Mouse (Mus musculus) brain, embryonic 18.5 days (tissue): ENCODE measurements around the gene Tmcc2.

Experiments used
- DNase-seq: peaks from one replicate; pipeline ENCODE4 v3.0.0-alpha.2; 2012; ENCODE audit warnings: low read depth, low spot score

The Tmcc2 gene

DNA sequence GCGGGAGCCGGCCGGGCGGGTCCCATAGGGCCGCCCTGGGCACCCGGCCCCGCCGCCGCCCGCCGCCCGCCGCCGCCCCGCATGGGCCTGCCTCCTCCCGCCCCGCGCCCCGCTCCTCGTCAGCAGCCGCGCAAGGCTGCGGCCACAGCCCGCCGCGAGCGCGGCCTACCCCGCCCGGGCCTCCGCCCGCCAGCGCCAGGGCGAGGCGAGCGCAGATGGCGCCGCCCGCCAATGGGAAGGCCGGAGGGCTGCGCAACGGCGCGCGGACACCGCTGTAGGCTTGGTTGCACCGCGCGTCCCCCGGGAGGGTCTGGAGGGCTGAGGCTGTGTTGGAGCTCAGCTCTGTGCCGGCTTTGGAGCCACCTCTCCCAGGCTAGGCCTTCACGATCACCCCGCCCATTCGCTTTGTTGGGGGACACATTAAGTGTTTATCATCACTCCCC, 520 bp upstream of the Tmcc2 start:
- peak; percentile 52 for DNase-seq

DNA sequence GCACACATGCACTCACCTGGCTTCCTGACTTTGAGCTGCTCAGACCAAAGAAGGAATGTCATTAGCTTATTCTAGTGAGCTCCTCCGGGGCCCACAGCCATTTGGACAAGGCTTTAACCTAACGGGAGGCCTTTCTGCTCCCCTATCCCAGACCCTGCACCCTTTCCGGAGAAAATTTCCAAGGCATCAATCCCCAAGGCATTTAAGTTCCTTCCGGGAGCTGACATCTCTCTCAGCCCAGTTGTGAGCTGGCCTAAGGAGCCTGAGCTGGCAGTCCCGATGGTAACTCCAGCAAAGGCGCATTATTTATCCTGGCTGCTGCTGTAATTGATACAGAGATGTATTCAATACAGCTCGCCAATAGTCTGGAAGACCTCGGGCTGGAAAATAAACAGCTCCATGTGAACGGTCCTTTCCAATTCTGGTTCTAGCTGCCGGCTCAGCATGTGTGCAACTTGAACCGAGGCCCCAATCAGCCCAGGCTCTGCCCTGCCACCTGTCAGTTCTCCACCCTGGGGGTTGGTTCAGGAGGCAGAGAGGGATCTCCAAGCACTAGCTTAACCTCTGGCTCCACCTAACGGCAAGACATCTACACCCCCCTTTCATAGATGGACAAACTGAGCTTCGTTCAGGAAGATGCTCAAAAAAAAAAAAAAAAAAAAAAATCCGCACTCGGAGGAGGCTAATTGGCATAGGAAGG, 1.0 kb downstream of the Tmcc2 start:
- DNase-seq, result peak; percentile 55

DNA sequence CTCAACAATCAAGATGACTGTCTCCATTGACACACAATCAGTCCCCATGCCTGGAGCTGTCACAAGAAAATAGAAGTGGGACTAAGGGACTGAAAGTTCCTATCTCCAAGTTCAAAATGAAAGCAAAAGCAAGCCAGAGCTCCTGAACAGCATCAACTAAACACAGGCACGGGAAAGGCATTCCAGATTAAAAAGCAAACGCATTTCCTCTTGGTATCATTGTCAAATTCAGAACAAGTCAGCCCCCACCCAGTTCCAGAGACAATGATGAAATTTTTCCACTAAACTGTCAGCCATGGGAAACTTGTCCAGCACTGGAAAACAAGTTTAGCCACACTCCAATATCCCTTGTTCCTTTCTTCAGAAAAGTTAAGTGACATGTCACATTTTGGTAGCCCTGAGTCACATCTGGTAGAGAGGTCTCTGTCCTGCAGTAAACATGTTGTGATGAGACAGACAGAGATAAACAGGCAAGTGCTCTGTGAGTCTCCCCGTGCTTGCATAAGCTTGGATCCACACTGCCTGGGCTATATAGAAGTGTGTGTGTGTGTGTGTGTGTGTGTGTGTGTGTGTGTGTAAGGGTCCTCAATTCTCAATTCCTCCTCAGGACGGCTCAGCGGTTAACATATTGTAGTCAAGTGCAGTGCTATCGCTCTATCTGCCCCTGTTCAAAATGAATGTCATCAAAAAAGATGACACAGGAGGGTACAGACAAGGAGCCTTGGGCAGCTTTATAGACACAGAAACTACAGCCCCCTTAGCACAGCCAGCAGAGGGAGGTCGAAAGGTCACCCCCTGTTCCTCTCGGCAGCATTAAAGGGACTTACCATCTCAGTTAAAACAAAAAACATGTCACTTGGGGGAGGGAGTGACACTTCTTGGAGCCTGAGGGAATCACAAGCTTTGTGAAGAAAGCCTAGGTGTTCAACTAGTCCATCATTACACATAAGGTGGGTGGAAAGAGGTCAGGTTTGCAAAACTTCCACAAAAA, 2.0 kb downstream of the Tmcc2 start:
- DNase-seq, result no peak

DNA sequence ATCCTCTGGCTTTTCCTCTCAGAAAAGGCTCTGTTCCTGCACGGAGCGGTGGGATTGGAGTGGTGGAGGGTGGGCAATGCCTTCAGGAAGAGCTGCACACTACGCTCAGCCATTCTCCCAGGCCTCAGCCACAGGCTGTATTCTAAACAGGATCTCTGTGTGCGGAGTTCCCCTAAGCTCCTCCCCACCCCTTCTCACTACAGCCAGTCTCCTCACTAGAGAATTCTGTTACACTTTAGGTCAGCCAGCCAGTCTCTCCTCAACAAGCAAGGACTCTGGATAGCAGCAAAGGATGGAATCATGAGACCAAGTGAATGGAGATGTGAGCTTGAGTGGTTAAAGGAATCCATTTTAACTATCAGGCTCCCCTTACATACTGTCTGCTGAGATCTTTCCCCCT, 3.1 kb downstream of the Tmcc2 start:
- DNase-seq, result no peak

DNA sequence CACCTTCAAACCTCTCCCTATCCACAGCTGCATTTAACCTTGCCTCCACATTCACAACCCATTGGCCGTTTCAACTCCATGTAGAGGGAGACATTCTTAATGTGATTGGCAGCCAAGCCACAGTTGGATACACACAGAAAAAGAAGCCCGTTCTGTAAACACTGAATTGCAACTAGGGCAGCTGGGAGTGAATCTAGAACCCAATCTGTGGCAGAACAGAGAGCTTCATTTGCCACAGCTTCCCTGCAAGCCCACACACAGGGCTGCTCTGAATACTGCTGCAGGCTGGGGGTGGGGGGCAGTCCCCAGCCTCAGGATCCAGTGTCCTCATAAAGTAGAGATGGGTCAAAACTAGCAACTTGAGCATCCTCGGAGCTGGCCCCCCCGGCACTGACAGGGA, 4.8 kb downstream of the Tmcc2 start:
- DNase-seq, result no peak

DNA sequence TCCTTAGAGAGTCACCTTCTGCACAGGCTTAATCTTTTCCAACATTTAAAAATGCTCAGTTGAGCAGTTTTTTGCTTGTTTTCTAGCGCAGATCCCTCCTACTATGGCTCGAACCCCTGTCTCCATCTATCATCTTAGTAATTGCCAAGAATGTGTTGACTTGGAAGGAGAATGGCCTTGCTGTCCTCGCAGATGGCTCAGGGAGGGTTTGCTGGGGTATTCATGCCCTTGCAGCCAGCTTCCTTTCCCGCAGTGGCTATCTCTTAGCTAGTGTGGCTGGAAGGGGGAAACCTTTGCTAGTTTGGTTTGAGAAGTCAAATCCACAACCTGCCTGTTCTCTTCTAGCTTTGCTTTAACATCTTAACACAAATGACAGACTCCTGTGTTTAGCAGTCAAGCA, 5.4 kb downstream of the Tmcc2 start:
- no peak for DNase-seq

DNA sequence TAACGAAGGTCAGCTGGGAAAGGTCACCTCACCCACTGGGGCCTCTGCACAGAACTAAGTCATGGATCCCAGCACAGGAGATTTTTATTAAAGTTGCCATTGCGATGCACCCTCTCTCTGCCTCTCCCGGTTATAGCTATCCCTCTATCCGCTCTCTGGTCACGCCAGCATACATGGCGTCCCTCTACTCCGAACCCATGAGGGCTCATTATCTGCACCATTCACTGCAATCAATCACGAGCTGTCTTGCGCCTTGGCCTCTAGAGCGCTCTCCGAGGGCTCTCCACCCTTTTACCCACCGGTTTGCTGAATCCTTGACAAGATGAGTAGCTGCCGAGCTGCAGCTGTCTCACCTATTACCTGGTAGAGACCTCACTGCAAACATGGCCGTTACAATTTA, 5.8 kb downstream of the Tmcc2 start:
- DNase-seq, result no peak

DNA sequence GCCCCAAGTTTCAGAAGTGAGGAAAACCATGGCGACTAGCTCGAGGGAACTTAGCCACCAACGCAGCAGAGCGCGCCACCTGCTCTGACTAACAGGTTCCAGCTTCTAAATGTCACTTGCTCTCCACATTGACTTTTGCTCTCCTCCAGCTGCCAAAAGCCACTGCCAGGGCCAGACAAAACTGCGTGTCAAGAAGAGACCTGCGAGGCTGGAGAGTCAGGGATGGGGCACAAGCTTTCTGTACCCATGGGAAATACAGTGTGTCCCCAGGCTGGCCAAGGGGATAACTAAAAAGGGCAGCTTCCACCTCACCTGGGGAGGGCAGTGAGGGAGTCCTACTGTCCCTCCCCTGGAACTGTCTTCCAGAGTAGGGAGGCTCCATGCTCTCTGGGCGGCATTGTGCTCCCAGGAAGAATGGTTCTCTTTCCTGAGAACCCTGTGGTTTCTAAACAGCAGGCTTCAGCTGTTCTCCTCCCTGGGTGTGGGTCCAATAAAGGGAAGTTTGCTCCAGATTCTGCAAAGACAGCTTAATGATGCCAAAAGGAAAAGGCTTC, 7.0 kb downstream of the Tmcc2 start:
- no peak for DNase-seq

DNA sequence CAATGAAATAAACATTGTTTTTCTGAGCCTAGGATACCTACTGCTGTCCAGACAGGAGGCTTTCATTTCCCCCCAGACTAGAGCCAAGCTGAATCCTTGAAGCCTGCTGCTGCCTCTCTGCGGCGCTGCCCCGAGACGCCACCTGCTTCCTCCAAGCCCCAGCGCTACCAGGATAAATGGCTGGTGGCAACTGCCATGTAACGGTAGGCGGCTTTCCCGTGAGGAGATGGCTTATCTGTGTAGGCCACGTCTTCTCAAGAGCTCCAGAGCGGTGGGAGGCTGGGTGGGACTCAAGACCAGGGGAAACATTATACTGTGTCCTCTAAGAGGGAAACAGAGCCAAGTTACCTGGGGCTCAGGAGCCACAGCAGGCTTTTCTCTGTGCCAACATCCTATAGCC, 9.2 kb downstream of the Tmcc2 start:
- DNase-seq, result no peak

DNA sequence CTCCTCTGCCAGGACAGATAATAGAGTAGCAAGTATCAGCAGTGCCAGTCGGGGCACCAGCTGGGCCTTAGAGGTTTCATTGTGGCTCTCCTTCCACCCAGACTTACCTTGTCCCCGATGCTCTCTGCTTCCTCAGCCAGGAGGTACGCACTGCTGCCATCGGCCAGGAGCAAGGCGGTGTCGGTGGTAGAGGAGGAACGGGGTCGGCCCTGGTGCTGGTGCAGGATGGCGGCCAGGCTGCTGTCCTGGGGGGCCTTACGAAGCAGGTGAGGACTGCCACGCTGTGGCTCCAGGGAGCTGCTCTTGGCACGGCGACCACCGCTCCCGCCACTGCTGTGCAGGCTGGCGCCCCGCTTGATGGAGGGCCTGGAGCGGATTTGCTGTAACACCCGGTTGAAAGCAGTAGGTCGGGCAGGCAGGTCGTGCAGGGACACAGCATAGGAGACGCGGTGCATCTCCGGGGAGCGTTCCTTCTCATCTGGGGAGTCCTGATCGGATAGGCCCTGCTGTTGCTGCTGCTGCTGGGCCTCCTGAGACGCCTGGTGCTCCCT, 10.5 kb downstream of the Tmcc2 start:
- no peak for DNase-seq

DNA sequence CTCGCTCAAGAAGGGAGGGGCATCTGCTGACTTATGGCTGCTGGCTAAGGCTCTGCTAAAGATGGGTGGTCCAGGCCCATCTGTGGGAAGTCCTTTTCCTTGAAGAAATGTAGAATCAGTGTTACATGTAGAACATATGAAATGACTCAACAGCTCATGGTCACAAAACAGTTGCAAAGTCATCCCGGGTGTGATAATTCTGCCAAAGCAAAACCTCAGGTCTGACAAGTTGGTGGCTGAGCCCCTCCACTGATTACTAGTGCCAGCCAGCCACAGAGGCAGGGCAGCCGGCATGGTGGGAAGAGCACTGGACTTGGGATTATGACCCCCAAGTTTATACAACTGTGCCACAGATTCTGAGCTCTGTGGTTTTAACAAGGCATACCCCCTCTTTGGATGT, 13.3 kb downstream of the Tmcc2 start:
- DNase-seq, result no peak

DNA sequence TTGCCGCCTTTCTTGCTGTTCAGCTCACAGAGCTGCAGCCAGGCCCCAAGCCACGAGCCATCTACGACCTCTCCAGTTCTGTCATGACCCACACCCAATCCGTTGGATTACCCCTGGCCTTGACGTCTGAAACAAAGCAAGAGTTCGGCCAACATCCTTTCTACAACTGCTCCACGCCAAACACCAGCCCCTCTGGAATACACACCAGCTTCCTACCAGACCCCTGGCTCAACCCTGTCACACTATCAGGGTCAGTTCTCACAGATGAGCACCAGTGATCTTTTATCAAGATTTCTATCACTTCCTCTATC, 14.1 kb downstream of the Tmcc2 start:
- DNase-seq, result no peak

DNA sequence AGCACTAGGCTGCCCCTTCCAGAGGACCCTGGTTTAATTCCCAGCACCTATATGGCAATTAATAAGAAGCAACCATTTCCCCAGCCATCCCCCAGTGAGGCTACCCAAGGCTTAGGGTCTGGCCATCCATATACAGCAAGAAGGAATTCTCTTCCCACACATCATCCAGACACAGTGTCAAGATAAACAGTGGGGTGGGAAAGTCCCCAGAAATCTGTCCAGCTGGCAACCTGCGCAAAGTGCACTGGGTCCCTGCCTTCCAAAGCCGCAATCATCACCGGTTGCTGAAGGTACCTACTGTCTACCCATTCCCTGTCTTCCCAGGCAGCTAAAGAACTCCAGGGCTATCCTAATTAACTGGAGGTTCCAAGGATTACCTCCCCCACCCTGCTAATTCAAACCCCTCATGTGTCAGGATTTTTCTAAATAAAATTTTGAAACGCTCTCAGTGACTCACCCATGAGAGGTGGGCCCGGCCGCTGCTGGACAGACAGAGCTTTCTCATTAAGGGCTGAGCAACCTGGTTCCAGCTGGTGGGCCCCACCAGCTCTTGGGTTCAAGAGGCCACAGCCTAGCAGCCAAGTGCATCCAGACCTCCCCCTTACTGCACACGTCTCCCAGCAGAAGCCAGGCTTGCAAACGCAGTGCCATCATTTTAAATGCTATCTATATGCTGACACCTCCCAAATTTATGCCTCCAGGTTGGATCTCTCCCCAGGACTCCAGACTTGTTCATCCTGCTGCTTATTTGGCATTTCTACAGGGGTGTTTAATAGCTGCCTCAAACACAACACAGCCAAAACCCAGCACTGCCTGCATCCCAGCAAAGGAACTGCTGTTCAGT, 14.6 kb downstream of the Tmcc2 start:
- DNase-seq, result no peak

DNA sequence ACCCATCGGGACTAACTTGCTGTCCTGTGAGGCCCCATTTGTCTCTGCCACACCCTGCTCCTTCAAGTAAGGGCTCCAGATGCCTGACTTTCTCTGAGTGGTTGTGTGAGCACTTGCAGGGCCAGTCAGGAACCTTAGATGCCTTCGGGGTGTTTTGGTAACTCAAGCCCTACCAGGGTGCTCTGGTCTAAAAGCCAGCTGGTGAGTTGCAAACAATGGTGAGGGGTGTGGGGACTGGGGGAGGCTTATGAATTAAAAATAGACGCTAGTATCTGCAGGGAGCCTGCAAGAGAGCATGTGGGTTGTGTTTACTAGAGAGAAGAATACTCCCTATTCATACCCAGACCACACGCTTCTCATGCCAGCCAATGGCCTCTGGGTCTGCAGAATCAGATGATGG, 15.8 kb downstream of the Tmcc2 start:
- no peak for DNase-seq

DNA sequence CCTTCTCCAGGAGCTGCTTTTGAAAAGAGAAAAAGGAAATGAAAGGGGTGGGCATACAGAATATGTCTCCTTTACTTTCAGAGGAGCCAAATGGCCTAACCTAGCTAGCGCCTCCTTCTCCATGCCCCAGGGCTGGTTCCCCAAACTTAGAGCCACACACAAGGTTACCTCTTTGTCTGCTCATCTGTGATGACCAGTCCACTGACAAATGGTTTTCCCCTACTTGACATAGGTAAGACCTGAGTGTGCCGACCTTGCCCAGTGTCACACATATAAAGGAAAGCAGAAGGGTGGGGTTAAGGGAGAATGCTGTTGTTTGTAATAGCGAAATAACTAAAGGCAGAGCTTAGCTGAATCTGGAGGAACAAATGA, 16.2 kb downstream of the Tmcc2 start:
- DNase-seq, result no peak

DNA sequence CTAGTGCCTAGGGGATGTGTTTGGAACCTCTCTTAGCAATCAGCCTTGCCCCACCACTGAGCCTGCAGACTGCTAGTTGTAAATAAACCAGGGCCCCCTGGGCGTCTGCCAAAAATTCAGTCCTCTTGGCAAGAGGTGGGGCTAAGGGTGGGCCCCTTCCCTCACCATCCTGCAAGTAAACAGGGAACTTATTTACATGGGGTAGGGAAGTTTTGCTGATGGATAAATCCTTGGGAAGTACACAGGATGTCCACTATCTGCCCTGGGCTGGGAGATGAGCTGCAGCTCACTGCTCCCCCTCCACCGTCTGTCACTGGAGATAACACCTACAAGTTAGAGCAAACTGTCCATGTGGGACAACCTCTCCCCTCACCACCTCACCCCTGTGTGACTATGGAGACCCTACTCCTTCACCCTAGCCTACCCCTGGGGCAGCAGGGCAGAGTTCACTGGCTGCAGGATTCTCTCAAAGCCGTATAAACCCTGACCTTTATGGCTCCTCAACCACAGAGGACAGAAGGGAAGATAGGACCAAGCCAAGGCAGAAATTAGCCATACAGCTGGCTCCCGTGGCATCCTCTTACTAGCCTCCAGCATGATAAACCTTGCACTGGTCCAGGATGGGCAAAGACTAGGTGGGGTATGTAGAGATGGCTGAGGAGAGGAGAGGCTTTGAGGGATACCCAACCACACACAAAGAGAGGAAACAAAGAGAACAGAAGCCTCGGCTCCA, 16.8 kb downstream of the Tmcc2 start:
- DNase-seq, result no peak

DNA sequence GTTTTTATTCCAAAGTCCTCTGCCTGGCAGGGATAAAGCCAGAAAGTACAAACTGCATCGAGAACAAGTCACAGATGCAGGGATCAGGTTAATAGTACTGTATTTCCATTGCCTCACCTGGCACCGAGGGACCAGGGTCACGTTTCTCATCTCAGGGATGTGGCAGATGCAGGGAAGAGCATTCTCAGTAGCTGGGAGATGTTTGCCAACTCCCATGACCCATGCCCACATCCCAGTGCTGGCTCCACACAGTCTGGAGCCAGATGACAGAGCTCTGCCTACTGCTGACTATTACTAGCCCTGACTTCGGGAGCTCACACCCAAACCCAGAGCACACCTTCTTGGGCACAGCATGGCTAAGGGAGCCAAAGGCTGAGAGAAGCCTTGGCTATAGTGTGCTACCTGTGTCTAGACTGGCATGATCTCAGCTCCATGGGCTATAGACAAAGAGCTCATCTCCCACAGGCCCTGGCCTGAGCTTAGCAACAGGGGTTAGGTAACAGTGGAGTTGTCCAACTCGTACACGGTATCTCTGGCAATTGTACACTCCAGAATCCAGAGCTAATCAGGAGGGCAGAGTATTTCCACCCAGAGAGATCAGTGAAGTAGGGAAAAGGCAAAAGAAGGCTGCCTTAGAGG, 18.1 kb downstream of the Tmcc2 start:
- DNase-seq, result no peak

DNA sequence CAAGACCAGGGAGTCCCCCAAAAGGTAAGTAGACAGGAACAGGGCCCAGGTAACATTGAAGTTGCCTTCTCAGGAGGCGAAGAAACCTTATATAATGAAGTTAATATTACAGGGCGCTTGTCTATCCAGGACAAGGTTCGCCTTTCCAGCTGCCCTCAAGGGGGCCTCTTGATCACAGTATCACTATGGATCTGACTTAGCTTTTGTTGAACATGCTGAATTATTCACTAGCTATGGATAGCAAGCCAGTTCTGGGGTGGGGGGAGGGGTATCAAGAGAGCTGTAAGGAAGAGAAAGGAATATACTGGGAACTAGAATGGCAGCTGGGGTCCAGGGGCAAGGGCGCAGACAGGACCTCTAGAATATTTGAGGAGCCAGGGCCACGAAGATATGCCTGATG, 18.7 kb downstream of the Tmcc2 start:
- no peak for DNase-seq

DNA sequence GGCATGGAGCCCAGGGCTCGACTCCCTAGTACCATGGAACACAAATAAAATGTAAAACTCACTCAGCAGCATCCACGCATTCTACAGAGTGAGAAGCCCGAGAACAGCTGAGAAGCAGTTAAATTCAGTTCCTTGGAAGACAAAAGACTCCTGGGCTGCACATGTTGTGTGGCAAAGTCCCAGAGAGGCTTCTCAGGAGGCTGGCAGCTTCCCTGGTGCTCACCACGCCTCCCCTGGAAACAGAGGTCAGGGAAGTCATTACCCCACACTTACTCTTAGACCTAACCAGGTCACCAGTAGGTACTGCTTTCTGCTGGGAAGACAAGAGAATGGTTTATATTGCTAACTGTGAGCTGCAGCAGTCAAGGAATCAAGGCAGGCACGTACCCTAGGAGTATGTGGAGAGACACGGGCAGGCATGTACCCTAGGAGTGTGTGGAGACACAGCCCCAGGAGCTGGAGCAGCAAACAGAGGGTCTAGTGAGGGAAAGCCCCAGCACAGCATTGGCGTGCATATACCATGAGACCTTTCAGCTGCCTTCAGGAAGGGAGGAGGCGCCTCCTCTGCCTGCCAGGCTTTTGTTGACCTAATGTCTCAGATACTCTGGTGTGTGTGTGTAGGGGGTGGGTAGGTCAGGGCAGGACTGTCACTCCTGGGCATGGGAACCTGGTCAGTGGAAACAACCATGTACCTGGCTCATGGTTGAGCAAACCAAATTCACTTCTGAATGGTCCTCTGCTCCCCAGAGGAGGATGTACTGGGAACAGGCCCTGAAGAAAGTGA, 19.6 kb downstream of the Tmcc2 start:
- no peak for DNase-seq
